In the genomic region with DNA sequence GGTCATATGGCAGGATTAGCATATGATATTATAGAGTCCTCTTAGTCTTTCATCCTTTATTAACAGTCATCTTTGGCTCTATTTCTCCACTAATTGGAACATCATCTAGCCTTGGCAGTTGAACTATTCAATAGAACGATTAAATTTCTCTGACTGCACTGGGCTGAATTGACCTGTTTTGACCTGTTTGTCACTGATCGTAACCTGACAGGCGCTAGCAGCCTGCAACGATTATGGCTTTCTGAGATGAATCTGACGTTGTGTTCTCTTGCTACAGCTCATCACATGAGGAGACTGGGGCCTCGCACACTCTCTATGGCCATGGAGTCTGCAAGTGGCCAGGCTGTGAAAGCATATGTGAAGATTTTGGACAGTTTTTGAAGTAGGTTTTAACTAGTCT, we compare ENCODE assay signal across 27 mouse cellular contexts.
DNase-seq lines count a peak whose midpoint lies in the region; ATAC-seq lines count a peak whose summit lies in the region.
"Had no signal": no experiment of that assay in that cellular context is flagged by ENCODE, and none has a peak within 500 bp of the region (broad histone marks: within the 10 kb centered on the region; RNA-seq: fewer than 3 reads in every experiment).

No protein-coding gene starts in this region.

- no peaks in the 10 kb centered on the region for H3K9me3 ChIP-seq in midbrain, embryonic 11.5 days (ENCODE audit: control insufficient read depth, low read length)
- no peaks in the 10 kb centered on the region for H3K9me3 ChIP-seq in midbrain, embryonic 15.5 days
- no peaks in the 10 kb centered on the region for H3K9me3 ChIP-seq in embryonic facial prominence, embryonic 10.5 days
- H3K9me3 ChIP-seq: embryonic facial prominence, embryonic 13.5 days; forebrain, embryonic 10.5 days; forebrain, embryonic 15.5 days; hindbrain, embryonic 10.5 days; hindbrain, embryonic 13.5 days; intestine, embryonic 15.5 days had no signal

- H3K4me1 ChIP-seq in midbrain, embryonic 11.5 days (ENCODE audit: control insufficient read depth, insufficient read depth, low read length), result no peaks in the 10 kb centered on the region
- H3K4me1 ChIP-seq in midbrain, embryonic 15.5 days, result 0 out of 2 replicates have a peak, but pooled peaks cover 3% of the 10 kb centered on the region
- peaks cover 15% of the 10 kb centered on the region for H3K4me1 ChIP-seq in embryonic facial prominence, embryonic 10.5 days
- H3K4me1 ChIP-seq: embryonic facial prominence, embryonic 13.5 days; intestine, embryonic 15.5 days had no signal

- no peak overlapping the region for H3K9ac ChIP-seq in midbrain, embryonic 11.5 days (ENCODE audit: low read length)
- no peak overlapping the region for H3K9ac ChIP-seq in midbrain, embryonic 15.5 days
- H3K9ac ChIP-seq: embryonic facial prominence, embryonic 13.5 days; forebrain, embryonic 15.5 days; hindbrain, embryonic 13.5 days; intestine, embryonic 15.5 days had no signal

- no peak overlapping the region for H3K27ac ChIP-seq in midbrain, embryonic 11.5 days (ENCODE audit: low read depth, low read length)
- H3K27ac ChIP-seq in midbrain, embryonic 15.5 days, result no peak overlapping the region
- no peak overlapping the region for H3K27ac ChIP-seq in embryonic facial prominence, embryonic 10.5 days (replicated peaks)
- H3K27ac ChIP-seq: embryonic facial prominence, embryonic 13.5 days; forebrain, embryonic 10.5 days; forebrain, embryonic 15.5 days; heart, adult 2 months; hindbrain, embryonic 10.5 days; hindbrain, embryonic 13.5 days; intestine, embryonic 15.5 days had no signal

- H3K4me3 ChIP-seq in midbrain, embryonic 11.5 days (ENCODE audit: low read depth, low read length), result no peak overlapping the region
- no peak overlapping the region for H3K4me3 ChIP-seq in midbrain, embryonic 15.5 days
- H3K4me3 ChIP-seq in embryonic facial prominence, embryonic 10.5 days, result no peak overlapping the region
- H3K4me3 ChIP-seq: embryonic facial prominence, embryonic 13.5 days; forebrain, embryonic 10.5 days; forebrain, embryonic 15.5 days; heart, adult 2 months; hindbrain, embryonic 10.5 days; hindbrain, embryonic 13.5 days; intestine, embryonic 15.5 days had no signal

- intact Hi-C loops in heart, postnatal 14 days (cut with DNase I), result no loop called here

- WGBS in midbrain, embryonic 11.5 days, result 57% methylated on average over 6 of the region's 6 CpGs
- 48% methylated on average over 6 of the region's 6 CpGs for WGBS in midbrain, embryonic 15.5 days
- 30% methylated on average over 6 of the region's 6 CpGs for WGBS in embryonic facial prominence, embryonic 10.5 days

- no peak for DNase-seq in midbrain, embryonic 11.5 days (ENCODE audit: low spot score, missing footprints)
- DNase-seq in embryonic facial prominence, embryonic 10.5 days (ENCODE audit: low spot score), result peak; percentile 41
- peak; percentile 76 for DNase-seq in retina, embryonic 14.5 days (ENCODE audit: low spot score)
- DNase-seq in heart, postnatal 14 days, result no peak
- no peak for DNase-seq in urinary bladder, adult 2 months (ENCODE audit: low spot score)
- DNase-seq: adrenal gland, postnatal 10 days; adrenal gland, postnatal 36 days; cerebellum, adult 11 months; cerebellum, adult 2 months; cerebellum, adult 9-11 months; cerebellum, postnatal 25 days; gastrocnemius, postnatal 10 days; gastrocnemius, postnatal 36 days; heart, adult 2 months; heart, postnatal 36 days; kidney, adult 11 months had no signal

- 0 out of 2 replicates have a peak, but pooled peaks have one; percentile 42 for ATAC-seq in midbrain, embryonic 11.5 days (ENCODE audit: low FRiP score)
- ATAC-seq in midbrain, embryonic 15.5 days (replicated peaks), result no peak
- ATAC-seq: activated CD4-positive, CD25-positive, alpha-beta regulatory T cell, adult 4 months; CD4-positive, CD25-positive, alpha-beta regulatory T cell, adult 4 months; forebrain, embryonic 15.5 days; hindbrain, embryonic 16.5 days; intestine, embryonic 15.5 days had no signal

- H3K4me2 ChIP-seq in midbrain, embryonic 11.5 days, result no peak overlapping the region
- no peak overlapping the region for H3K4me2 ChIP-seq in midbrain, embryonic 15.5 days
- H3K4me2 ChIP-seq: embryonic facial prominence, embryonic 13.5 days; forebrain, embryonic 15.5 days; heart, embryonic 11.5 days; hindbrain, embryonic 13.5 days; intestine, embryonic 15.5 days had no signal

- H3K36me3 ChIP-seq in midbrain, embryonic 11.5 days (ENCODE audit: control insufficient read depth, insufficient read depth, low read length), result no peaks in the 10 kb centered on the region
- no peaks in the 10 kb centered on the region for H3K36me3 ChIP-seq in midbrain, embryonic 15.5 days (replicated peaks)
- peaks cover 4% of the 10 kb centered on the region for H3K36me3 ChIP-seq in embryonic facial prominence, embryonic 10.5 days (replicated peaks)
- H3K36me3 ChIP-seq: embryonic facial prominence, embryonic 13.5 days; forebrain, embryonic 15.5 days; hindbrain, embryonic 13.5 days; intestine, embryonic 15.5 days had no signal

- no peaks in the 10 kb centered on the region for H3K27me3 ChIP-seq in midbrain, embryonic 11.5 days (ENCODE audit: control insufficient read depth, insufficient read depth, low read length)
- no peaks in the 10 kb centered on the region for H3K27me3 ChIP-seq in midbrain, embryonic 15.5 days (replicated peaks)
- H3K27me3 ChIP-seq in embryonic facial prominence, embryonic 10.5 days (replicated peaks; ENCODE audit: low read depth, poor library complexity, severe bottlenecking), result no peaks in the 10 kb centered on the region
- H3K27me3 ChIP-seq: embryonic facial prominence, embryonic 13.5 days; forebrain, embryonic 15.5 days; intestine, embryonic 15.5 days had no signal

Comparison
In these comparisons a context has a peak if more than half of its experiments do, and no peak if none do; other contexts are left out.
1. DNase-seq: peak in embryonic facial prominence, embryonic 10.5 days (single experiment) and retina, embryonic 14.5 days (single experiment); none in midbrain, embryonic 11.5 days (single experiment), heart, postnatal 14 days (0 of 2) and urinary bladder, adult 2 months (single experiment).